Mouse (Mus musculus) G1E (cell line): Measurements from ENCODE around the gene Eif4e. TPM values are rescaled to one million over a fixed set of nuclear protein-coding genes. Genes with fewer than 3 reads are reported as not detected.

Experiments
- ATAC-seq: 2 replicates; pipeline ENCODE4 v1.8.0; 2016; ENCODE audit warnings: mild to moderate bottlenecking; ENCODE audit not compliant: insufficient number of reproducible peaks, poor library complexity, low FRiP score, severe bottlenecking; ENCODE audit errors: extremely low read depth
- DNase-seq: peaks from one replicate; pipeline ENCODE4 v3.0.0; 2012; ENCODE audit warnings: low spot score
- H3K27me3 ChIP-seq: 2 replicates; pipeline ENCODE4 v1.6.1; 2012; ENCODE audit warnings: mild to moderate bottlenecking, low read length, inconsistent platforms; ENCODE audit not compliant: insufficient read depth
- H3K36me3 ChIP-seq: replicated peaks from 2 replicates; pipeline ENCODE3; 2012; ENCODE audit warnings: mild to moderate bottlenecking, inconsistent platforms
- H3K4me1 ChIP-seq: 2 replicates; pipeline ENCODE4 v1.6.1; 2012; ENCODE audit warnings: low read depth, low read length, inconsistent platforms, mixed read lengths; ENCODE audit not compliant: insufficient read depth
- H3K4me3 ChIP-seq: 2 replicates; pipeline ENCODE4 v1.5.1; 2012; ENCODE audit warnings: low read depth, mild to moderate bottlenecking, inconsistent platforms, low read length, moderate library complexity, mixed read lengths
- H3K9me3 ChIP-seq: replicated peaks from 2 replicates; pipeline ENCODE4 v1.6.1; 2012; ENCODE audit warnings: inconsistent platforms
- CTCF ChIP-seq: IDR thresholded peaks from 2 replicates; pipeline ENCODE4 v1.5.1; 2012; ENCODE audit warnings: low read depth, low read length, inconsistent platforms, mixed read lengths
- GATA1 ChIP-seq: IDR thresholded peaks from 2 replicates; pipeline ENCODE4 v1.6.1; 2012; ENCODE audit warnings: borderline replicate concordance, low read length, inconsistent platforms, mixed read lengths
- GATA2 ChIP-seq: IDR thresholded peaks from 2 replicates; pipeline ENCODE4 v1.6.1; 2012; ENCODE audit warnings: low read depth, low read length, inconsistent platforms, borderline replicate concordance
- POLR2AphosphoS5 ChIP-seq: IDR thresholded peaks from 2 replicates; pipeline ENCODE4 v1.6.1; 2012; ENCODE audit warnings: low read depth, low read length, inconsistent platforms; ENCODE audit not compliant: insufficient replicate concordance
- TAL1 ChIP-seq: conservative IDR thresholded peaks from 2 replicates; pipeline ENCODE4 v1.6.1; 2012; ENCODE audit warnings: low read depth, low read length, inconsistent platforms, mixed read lengths
- polyA plus RNA-seq: library from polyadenylated mRNA; stranded (reverse); fragments of >175 nt; gene quantifications from 2 replicates; pipeline ENCODE4 v1.2.3, GENCODE M21; 2012
- total RNA-seq, 2 experiments: library from RNA; stranded (forward) in 1 of 2; stranded (reverse) in 1 of 2; fragments of 200-1000 nt in 1 of 2; fragments of >200 nt in 1 of 2; fragmentation: Nextera tagmentation in 1 of 2; gene quantifications; 2 replicates each; pipeline ENCODE4 v1.2.3; 2014 to 2017

Eif4e gene
- total and polyA plus RNA-seq, 3 experiments: 21.2 to 584 (median 248) TPM

DNA sequence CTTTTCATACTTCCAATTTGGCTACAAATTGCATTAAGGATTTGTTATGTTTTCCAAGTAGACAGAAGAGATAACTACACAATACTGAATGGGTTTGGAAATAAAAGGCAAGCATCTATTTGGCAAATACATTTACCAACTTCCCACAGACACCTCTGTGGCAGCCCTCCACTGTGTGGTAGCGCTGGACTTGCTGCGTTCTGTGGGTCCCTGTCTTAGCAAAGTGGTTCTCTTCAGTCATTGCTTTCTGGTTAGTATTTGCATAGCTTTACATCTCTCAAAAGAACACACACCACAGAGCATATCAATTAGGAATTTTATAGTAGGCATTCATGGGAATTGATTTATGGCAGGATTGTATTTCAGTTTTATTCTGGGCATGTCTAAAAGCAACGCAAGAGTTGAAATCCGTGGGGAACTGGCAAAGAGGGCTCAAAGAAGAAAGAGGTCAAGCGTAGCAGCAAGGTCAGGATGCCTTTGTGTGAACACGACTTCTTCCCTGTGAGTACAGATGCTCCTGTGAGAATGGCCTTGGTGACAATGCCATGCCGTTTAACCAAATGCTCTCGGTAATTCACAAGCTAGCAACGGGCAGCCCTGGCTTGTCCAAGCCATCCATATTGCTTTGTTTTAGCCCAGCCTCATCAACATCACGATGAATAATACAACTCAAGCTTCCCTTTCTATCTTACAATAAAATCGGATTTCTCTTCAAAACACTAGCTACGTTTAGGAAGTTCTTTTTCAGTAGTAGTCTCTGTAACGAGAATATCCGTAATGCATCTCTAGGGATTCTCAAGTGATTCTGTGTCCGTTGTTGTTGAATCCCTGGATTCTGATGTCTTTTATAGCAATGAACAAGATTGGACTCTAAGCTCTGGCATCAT, 25.9 kb upstream of the Eif4e start:
- Histone ChIP-seq H3K4me3 (no peak overlapping the region), H3K9me3 (no peaks in the 10 kb centered on the region), H3K36me3 (no peaks in the 10 kb centered on the region), H3K27me3 (peaks cover 17% of the 10 kb centered on the region), H3K4me1 (peaks cover 13% of the 10 kb centered on the region)
- ATAC-seq (no peak), DNase-seq (no peak)
- TF ChIP-seq GATA1: no peak
- TF ChIP-seq CTCF: no peak
- TF ChIP-seq POLR2AphosphoS5: no peak
- no peak for TF ChIP-seq GATA2
- no peak for TF ChIP-seq TAL1

GRCm38 (mm10) chr3:138503754-138504153, 22.2 kb upstream of the Eif4e start:
- no peak for DNase-seq
- no peak for TF ChIP-seq TAL1
- TF ChIP-seq GATA2: no peak
- TF ChIP-seq POLR2AphosphoS5: no peak
- TF ChIP-seq GATA1: no peak
- TF ChIP-seq CTCF: no peak
- peaks cover 22% of the 10 kb centered on the region for H3K27me3 ChIP-seq
- H3K9me3 ChIP-seq: no peaks in the 10 kb centered on the region
- no peak for ATAC-seq
- H3K36me3 ChIP-seq: no peaks in the 10 kb centered on the region
- H3K4me1 ChIP-seq: peaks cover 3% of the 10 kb centered on the region
- no peak overlapping the region for H3K4me3 ChIP-seq

- no peak for TF ChIP-seq GATA2
- no peak for TF ChIP-seq TAL1
- TF ChIP-seq POLR2AphosphoS5: no peak
- TF ChIP-seq GATA1: no peak
- no peak for TF ChIP-seq CTCF
Measured at GRCm38 (mm10) chr3:138506749-138507148, 19.2 kb upstream of the Eif4e start.

GRCm38 (mm10) chr3:138509581-138509980, 16.4 kb upstream of the Eif4e start:
- ATAC-seq: no peak
- Histone ChIP-seq H3K36me3 (no peaks in the 10 kb centered on the region), H3K27me3 (peaks cover 29% of the 10 kb centered on the region), H3K4me1 (peaks cover 5% of the 10 kb centered on the region), H3K4me3 (no peak overlapping the region), H3K9me3 (no peaks in the 10 kb centered on the region)
- no peak for TF ChIP-seq POLR2AphosphoS5
- no peak for TF ChIP-seq CTCF
- no peak for TF ChIP-seq GATA1
- no peak for TF ChIP-seq TAL1
- TF ChIP-seq GATA2: no peak
- no peak for DNase-seq

More at GRCm38 (mm10) chr3:138506749-138507148, 19.2 kb upstream of the Eif4e start:
- Histone ChIP-seq H3K9me3 (no peaks in the 10 kb centered on the region), H3K4me1 (peaks cover 2% of the 10 kb centered on the region; the same call in 1 of the 2 replicates), H3K36me3 (no peaks in the 10 kb centered on the region), H3K4me3 (no peak overlapping the region), H3K27me3 (peaks cover 23% of the 10 kb centered on the region)
- ATAC-seq (no peak), DNase-seq (no peak)

DNA sequence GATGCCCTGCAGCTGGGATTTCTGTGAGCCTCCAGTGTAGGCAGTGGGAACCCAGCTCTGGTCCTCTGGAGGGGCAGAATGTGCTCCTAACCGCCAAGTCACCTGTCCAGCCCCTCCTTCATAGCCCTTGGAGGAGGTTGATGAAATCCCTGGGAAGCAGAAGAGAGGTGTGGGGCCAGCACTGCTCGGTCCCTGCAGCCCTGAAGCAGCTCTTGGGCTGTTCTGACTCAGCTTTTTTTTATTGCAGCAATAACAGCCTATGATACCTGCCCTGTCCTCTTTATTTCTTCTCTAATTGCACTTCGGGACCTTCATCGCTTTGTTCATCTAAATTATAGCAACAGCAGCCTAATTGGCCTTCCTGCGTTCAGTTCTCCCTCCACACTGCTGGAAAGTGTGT, 15.5 kb upstream of the Eif4e start:
- peaks cover 25% of the 10 kb centered on the region for H3K27me3 ChIP-seq
- no peak for ATAC-seq
- no peak overlapping the region for H3K4me3 ChIP-seq
- no peak for DNase-seq
- TF ChIP-seq POLR2AphosphoS5 (no peak), TAL1 (no peak)
- H3K36me3 ChIP-seq: no peaks in the 10 kb centered on the region
- peaks cover 5% of the 10 kb centered on the region for H3K4me1 ChIP-seq
- H3K9me3 ChIP-seq: no peaks in the 10 kb centered on the region

- TF ChIP-seq GATA2 (no peak), GATA1 (no peak), POLR2AphosphoS5 (no peak), CTCF (no peak), TAL1 (no peak)
- peaks cover 27% of the 10 kb centered on the region for H3K27me3 ChIP-seq
- ATAC-seq (no peak), DNase-seq (no peak)
- H3K4me1 ChIP-seq: peaks cover 3% of the 10 kb centered on the region
- no peaks in the 10 kb centered on the region for H3K36me3 ChIP-seq
- H3K9me3 ChIP-seq: no peaks in the 10 kb centered on the region
- no peak overlapping the region for H3K4me3 ChIP-seq
Measured at GRCm38 (mm10) chr3:138513243-138513642, 12.7 kb upstream of the Eif4e start.
